Mouse (Mus musculus): ENCODE measurements around the gene Pdpk1. TPM values are rescaled to one million over a fixed set of nuclear protein-coding genes. Genes with fewer than 3 reads are reported as not detected.
"Not testable (repeated sequence)": the region's sequence is repeated elsewhere in the genome, so short reads cannot be mapped to it uniquely, and the experiment has no call there.

Gene Pdpk1
- polyA plus RNA-seq, 1 experiment from 2014 or later, result 26.4 TPM

- TF ChIP-seq EP300 (IDR thresholded peaks at IDR 0.05), result no peak
- no peak for TF ChIP-seq CTCF (IDR thresholded peaks at IDR 0.05)
- Histone ChIP-seq H3K27me3 (replicated peaks; ENCODE audit: insufficient read depth, low read length) (no peaks in the 10 kb centered on the region), H3K36me3 (ENCODE audit: insufficient read depth, low read length) (no peaks in the 10 kb centered on the region), H3K9me3 (ENCODE audit: low read length) (no peaks in the 10 kb centered on the region), H3K27ac (ENCODE audit: low read length) (no peak overlapping the region), H3K4me3 (ENCODE audit: low read depth, low read length) (no peak overlapping the region), H3K4me2 (replicated peaks; ENCODE audit: low read depth, low read length) (no peak overlapping the region), H3K9ac (replicated peaks; ENCODE audit: low read depth) (no peak overlapping the region), H3K4me1 (ENCODE audit: insufficient read depth, low read depth, low read length) (peaks cover 6% of the 10 kb centered on the region; the same call in 1 of the 2 replicates)
- no peak for ATAC-seq
- no peak for DNase-seq (ENCODE audit: low spot score)
Observed at GRCm38 (mm10) chr17:24134062-24134461, 16.7 kb downstream of the Pdpk1 start.

- H3K4me3 ChIP-seq (ENCODE audit: low read depth, low read length); DNase-seq (ENCODE audit: low spot score); H3K4me2 ChIP-seq (replicated peaks; ENCODE audit: low read depth, low read length); H3K9me3 ChIP-seq (ENCODE audit: low read length); H3K9ac ChIP-seq (replicated peaks; ENCODE audit: low read depth); H3K36me3 ChIP-seq (ENCODE audit: insufficient read depth, low read length); H3K27me3 ChIP-seq (replicated peaks; ENCODE audit: insufficient read depth, low read length); H3K27ac ChIP-seq (ENCODE audit: low read length); H3K4me1 ChIP-seq (ENCODE audit: insufficient read depth, low read depth, low read length); ATAC-seq: not testable (repeated sequence)
- 94% methylated on average over 4 of the region's 4 CpGs for WGBS
- peak; percentile 32 for TF ChIP-seq CTCF (IDR thresholded peaks at IDR 0.05)
Observed at GRCm38 (mm10) chr17:24132919-24133318, 17.8 kb downstream of the Pdpk1 start.

GRCm38 (mm10) chr17:24131570-24131969, 19.2 kb downstream of the Pdpk1 start:
- ATAC-seq (no peak), DNase-seq (ENCODE audit: low spot score) (no peak)
- no peak overlapping the region for H3K27ac ChIP-seq (ENCODE audit: low read length)
- no peaks in the 10 kb centered on the region for H3K9me3 ChIP-seq (ENCODE audit: low read length)
- no peak overlapping the region for H3K4me3 ChIP-seq (ENCODE audit: low read depth, low read length)
- TF ChIP-seq EP300 (IDR thresholded peaks at IDR 0.05) (no peak), CTCF (IDR thresholded peaks at IDR 0.05) (peak; percentile 36)
- no peak overlapping the region for H3K4me2 ChIP-seq (replicated peaks; ENCODE audit: low read depth, low read length)
- no peaks in the 10 kb centered on the region for H3K36me3 ChIP-seq (ENCODE audit: insufficient read depth, low read length)
- no peaks in the 10 kb centered on the region for H3K27me3 ChIP-seq (replicated peaks; ENCODE audit: insufficient read depth, low read length)
- 91% methylated on average over 3 of the region's 3 CpGs for WGBS
- 0 out of 2 replicates have a peak, but pooled peaks cover 6% of the 10 kb centered on the region for H3K4me1 ChIP-seq (ENCODE audit: insufficient read depth, low read depth, low read length)
- H3K9ac ChIP-seq (replicated peaks; ENCODE audit: low read depth), result no peak overlapping the region

GRCm38 (mm10) chr17:24129246-24129645, 21.5 kb downstream of the Pdpk1 start:
- not testable (repeated sequence) for H3K36me3 ChIP-seq (ENCODE audit: insufficient read depth, low read length); H3K27ac ChIP-seq (ENCODE audit: low read length); H3K4me1 ChIP-seq (ENCODE audit: insufficient read depth, low read depth, low read length); H3K9ac ChIP-seq (replicated peaks; ENCODE audit: low read depth); H3K9me3 ChIP-seq (ENCODE audit: low read length); H3K4me3 ChIP-seq (ENCODE audit: low read depth, low read length); H3K4me2 ChIP-seq (replicated peaks; ENCODE audit: low read depth, low read length); ATAC-seq; H3K27me3 ChIP-seq (replicated peaks; ENCODE audit: insufficient read depth, low read length); DNase-seq (ENCODE audit: low spot score)
- 82% methylated on average over 4 of the region's 4 CpGs for WGBS

GRCm38 (mm10) chr17:24127592-24127991, 23.1 kb downstream of the Pdpk1 start:
- WGBS, result 82% methylated on average over 1 of the region's 1 CpGs
- Histone ChIP-seq H3K27me3 (replicated peaks; ENCODE audit: insufficient read depth, low read length) (no peaks in the 10 kb centered on the region), H3K9me3 (ENCODE audit: low read length) (no peaks in the 10 kb centered on the region), H3K9ac (replicated peaks; ENCODE audit: low read depth) (no peak overlapping the region), H3K36me3 (ENCODE audit: insufficient read depth, low read length) (no peaks in the 10 kb centered on the region), H3K4me3 (ENCODE audit: low read depth, low read length) (no peak overlapping the region), H3K4me1 (ENCODE audit: insufficient read depth, low read depth, low read length) (0 out of 2 replicates have a peak, but pooled peaks cover 3% of the 10 kb centered on the region), H3K27ac (ENCODE audit: low read length) (no peak overlapping the region), H3K4me2 (replicated peaks; ENCODE audit: low read depth, low read length) (no peak overlapping the region)
- DNase-seq (ENCODE audit: low spot score) (no peak), ATAC-seq (no peak)
- TF ChIP-seq CTCF (IDR thresholded peaks at IDR 0.05) (no peak), EP300 (IDR thresholded peaks at IDR 0.05) (no peak)

- Histone ChIP-seq H3K36me3 (ENCODE audit: insufficient read depth, low read length) (no peaks in the 10 kb centered on the region), H3K27me3 (replicated peaks; ENCODE audit: insufficient read depth, low read length) (no peaks in the 10 kb centered on the region), H3K4me3 (ENCODE audit: low read depth, low read length) (no peak overlapping the region), H3K9me3 (ENCODE audit: low read length) (no peaks in the 10 kb centered on the region), H3K9ac (replicated peaks; ENCODE audit: low read depth) (no peak overlapping the region), H3K4me1 (ENCODE audit: insufficient read depth, low read depth, low read length) (0 out of 2 replicates have a peak, but pooled peaks cover 3% of the 10 kb centered on the region), H3K4me2 (replicated peaks; ENCODE audit: low read depth, low read length) (no peak overlapping the region), H3K27ac (ENCODE audit: low read length) (no peak overlapping the region)
- WGBS, result 81% methylated on average over 3 of the region's 3 CpGs
- no peak for DNase-seq (ENCODE audit: low spot score)
- TF ChIP-seq CTCF (IDR thresholded peaks at IDR 0.05) (no peak), EP300 (IDR thresholded peaks at IDR 0.05) (no peak)
- no peak for ATAC-seq
Observed at GRCm38 (mm10) chr17:24126801-24127200, 23.9 kb downstream of the Pdpk1 start.

GRCm38 (mm10) chr17:24119446-24119845, 31.3 kb downstream of the Pdpk1 start:
- Histone ChIP-seq H3K4me3 (ENCODE audit: low read depth, low read length) (no peak overlapping the region), H3K4me2 (replicated peaks; ENCODE audit: low read depth, low read length) (no peak overlapping the region), H3K9me3 (ENCODE audit: low read length) (no peaks in the 10 kb centered on the region), H3K9ac (replicated peaks; ENCODE audit: low read depth) (no peak overlapping the region), H3K27ac (ENCODE audit: low read length) (no peak overlapping the region), H3K27me3 (replicated peaks; ENCODE audit: insufficient read depth, low read length) (no peaks in the 10 kb centered on the region), H3K4me1 (ENCODE audit: insufficient read depth, low read depth, low read length) (peaks cover 4% of the 10 kb centered on the region; the same call in 1 of the 2 replicates), H3K36me3 (ENCODE audit: insufficient read depth, low read length) (no peaks in the 10 kb centered on the region)
- DNase-seq (ENCODE audit: low spot score), result no peak
- TF ChIP-seq EP300 (IDR thresholded peaks at IDR 0.05) (no peak), CTCF (IDR thresholded peaks at IDR 0.05) (no peak)
- whole genome bisulfite sequencing, result 63% methylated on average over 3 of the region's 3 CpGs
- ATAC-seq, result no peak
